Mouse (Mus musculus): ENCODE measurements around the gene Myocd. TPM values are rescaled to one million over a fixed set of nuclear protein-coding genes. Genes with fewer than 3 reads are reported as not detected.

The Myocd gene
- polyA plus RNA-seq, 1 experiment from 2014 or later = 1.3 TPM

GRCm38 (mm10) chr11:65159791-65160190, 110.0 kb downstream of the Myocd start, which contains the start of gene 1700086D15Rik:
1700086D15Rik (minus strand) TSS chr11:65159891.
- Histone ChIP-seq H3K36me3 (no peaks in the 10 kb centered on the region), H3K9me3 (no peaks in the 10 kb centered on the region), H3K27me3 (ENCODE audit: insufficient read depth, poor library complexity, severe bottlenecking) (peaks cover 16% of the 10 kb centered on the region), H3K4me1 (replicated peaks) (peaks cover 21% of the 10 kb centered on the region), H3K4me3 (no peak within 1 kb of the TSS), H3K27ac (no peak within 1 kb of the TSS)
- no peak for DNase-seq (ENCODE audit: low spot score)
- whole genome bisulfite sequencing = 93% methylated on average over 5 of the region's 5 CpGs

GRCm38 (mm10) chr11:65158658-65158990, 111.2 kb downstream of the Myocd start:
- WGBS = 89% methylated on average over 5 of the region's 5 CpGs

GRCm38 (mm10) chr11:65157966-65158657, 111.7 kb downstream of the Myocd start:
- H3K36me3 ChIP-seq = no peaks in the 10 kb centered on the region
- H3K27ac ChIP-seq = no peak overlapping the region
- no peak for DNase-seq (ENCODE audit: low spot score)
- no peak overlapping the region for H3K4me3 ChIP-seq
- 91% methylated on average over 20 of the region's 20 CpGs for WGBS
- peaks cover 26% of the 10 kb centered on the region for H3K4me1 ChIP-seq (replicated peaks)
- H3K9me3 ChIP-seq = no peaks in the 10 kb centered on the region
- peaks cover 16% of the 10 kb centered on the region for H3K27me3 ChIP-seq (ENCODE audit: insufficient read depth, poor library complexity, severe bottlenecking)

More at GRCm38 (mm10) chr11:65158658-65158990, 111.2 kb downstream of the Myocd start:
- H3K27me3 ChIP-seq (ENCODE audit: insufficient read depth, poor library complexity, severe bottlenecking) = peaks cover 16% of the 10 kb centered on the region
- H3K27ac ChIP-seq = no peak overlapping the region
- DNase-seq (ENCODE audit: low spot score) = no peak
- no peaks in the 10 kb centered on the region for H3K9me3 ChIP-seq
- H3K4me3 ChIP-seq = no peak overlapping the region
- peaks cover 25% of the 10 kb centered on the region for H3K4me1 ChIP-seq (replicated peaks)
- no peaks in the 10 kb centered on the region for H3K36me3 ChIP-seq

DNA sequence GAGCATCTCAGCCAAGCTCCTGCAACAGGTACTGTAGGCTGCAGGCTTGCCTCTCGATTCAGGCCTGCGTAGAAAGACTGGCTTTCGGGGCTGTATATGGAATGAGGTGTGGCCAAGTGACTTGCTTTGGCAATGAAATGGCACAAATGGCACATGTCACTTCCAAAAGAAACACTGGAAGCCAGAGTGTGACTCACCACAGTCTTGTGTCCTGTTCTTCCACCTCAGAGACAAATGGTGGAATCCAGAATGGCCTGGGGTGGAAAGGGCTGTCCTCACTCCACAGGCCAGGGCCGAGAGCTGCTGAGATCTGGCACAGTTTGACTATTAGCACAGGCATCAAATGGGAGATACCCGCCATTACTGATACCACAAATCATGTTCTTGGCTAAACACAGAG, 116.8 kb downstream of the Myocd start:
- 89% methylated on average over 5 of the region's 5 CpGs for WGBS
- Histone ChIP-seq H3K27ac (no peak overlapping the region), H3K36me3 (no peaks in the 10 kb centered on the region), H3K9me3 (no peaks in the 10 kb centered on the region), H3K4me3 (no peak overlapping the region), H3K4me1 (replicated peaks) (0 out of 2 replicates have a peak, but pooled peaks cover 10% of the 10 kb centered on the region), H3K27me3 (ENCODE audit: insufficient read depth, poor library complexity, severe bottlenecking) (no peaks in the 10 kb centered on the region)
- DNase-seq (ENCODE audit: low spot score) = no peak

GRCm38 (mm10) chr11:65148441-65148840, 121.3 kb downstream of the Myocd start:
- Histone ChIP-seq H3K4me1 (replicated peaks) (no peaks in the 10 kb centered on the region), H3K27me3 (ENCODE audit: insufficient read depth, poor library complexity, severe bottlenecking) (no peaks in the 10 kb centered on the region), H3K27ac (no peak overlapping the region), H3K36me3 (no peaks in the 10 kb centered on the region), H3K4me3 (no peak overlapping the region), H3K9me3 (no peaks in the 10 kb centered on the region)
- DNase-seq (ENCODE audit: low spot score) = no peak
- 89% methylated on average over 7 of the region's 7 CpGs for WGBS

GRCm38 (mm10) chr11:65142838-65143417, 126.9 kb downstream of the Myocd start:
- no peak overlapping the region for H3K4me3 ChIP-seq
- DNase-seq (ENCODE audit: low spot score) = no peak
- WGBS = 78% methylated on average over 4 of the region's 4 CpGs
- H3K4me1 ChIP-seq (replicated peaks) = no peaks in the 10 kb centered on the region
- no peaks in the 10 kb centered on the region for H3K27me3 ChIP-seq (ENCODE audit: insufficient read depth, poor library complexity, severe bottlenecking)
- H3K9me3 ChIP-seq = no peaks in the 10 kb centered on the region
- H3K27ac ChIP-seq = no peak overlapping the region
- H3K36me3 ChIP-seq = no peaks in the 10 kb centered on the region

- Histone ChIP-seq H3K27ac (no peak overlapping the region), H3K4me3 (no peak overlapping the region), H3K9me3 (no peaks in the 10 kb centered on the region), H3K36me3 (no peaks in the 10 kb centered on the region), H3K4me1 (replicated peaks) (0 out of 2 replicates have a peak, but pooled peaks cover 3% of the 10 kb centered on the region), H3K27me3 (ENCODE audit: insufficient read depth, poor library complexity, severe bottlenecking) (no peaks in the 10 kb centered on the region)
- 92% methylated on average over 3 of the region's 3 CpGs for WGBS
- DNase-seq (ENCODE audit: low spot score) = no peak
Measured at GRCm38 (mm10) chr11:65139030-65139429, 130.8 kb downstream of the Myocd start.

DNA sequence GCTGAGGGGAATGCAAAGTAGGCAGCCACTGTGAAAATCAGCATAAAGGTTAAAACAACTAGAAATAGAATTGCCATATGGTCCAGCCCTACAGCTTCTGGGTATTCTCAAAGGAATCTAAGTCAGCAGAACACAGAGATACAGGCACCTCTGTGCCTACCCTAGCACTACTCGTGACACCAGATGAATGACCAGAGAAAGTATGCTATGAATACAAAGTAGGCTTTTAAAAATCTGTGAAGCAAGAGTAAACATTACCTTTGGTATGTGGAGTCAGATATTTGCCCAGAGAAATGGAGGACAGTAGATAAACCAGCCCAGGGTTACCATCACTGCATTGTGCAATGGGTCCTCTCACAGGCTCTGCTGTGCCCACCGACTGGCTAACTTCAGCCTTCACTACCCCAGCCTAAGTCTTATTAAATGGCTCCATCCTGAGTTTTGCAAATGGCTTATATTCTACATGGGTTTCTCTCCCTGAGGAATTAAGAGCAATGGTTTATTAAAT, 132.6 kb downstream of the Myocd start:
- Histone ChIP-seq H3K27me3 (ENCODE audit: insufficient read depth, poor library complexity, severe bottlenecking) (no peaks in the 10 kb centered on the region), H3K4me1 (replicated peaks) (0 out of 2 replicates have a peak, but pooled peaks cover 3% of the 10 kb centered on the region), H3K9me3 (no peaks in the 10 kb centered on the region), H3K4me3 (no peak overlapping the region), H3K27ac (no peak overlapping the region), H3K36me3 (no peaks in the 10 kb centered on the region)
- no peak for DNase-seq (ENCODE audit: low spot score)
- 77% methylated on average over 2 of the region's 2 CpGs for WGBS

GRCm38 (mm10) chr11:65135251-65135739, 134.5 kb downstream of the Myocd start:
- Histone ChIP-seq H3K4me1 (replicated peaks) (0 out of 2 replicates have a peak, but pooled peaks cover 3% of the 10 kb centered on the region), H3K4me3 (no peak overlapping the region), H3K36me3 (no peaks in the 10 kb centered on the region), H3K27ac (no peak overlapping the region), H3K9me3 (no peaks in the 10 kb centered on the region), H3K27me3 (ENCODE audit: insufficient read depth, poor library complexity, severe bottlenecking) (no peaks in the 10 kb centered on the region)
- DNase-seq (ENCODE audit: low spot score) = no peak
- 89% methylated on average over 8 of the region's 8 CpGs for WGBS

- Histone ChIP-seq H3K36me3 (no peaks in the 10 kb centered on the region), H3K4me1 (replicated peaks) (0 out of 2 replicates have a peak, but pooled peaks cover 3% of the 10 kb centered on the region), H3K9me3 (no peaks in the 10 kb centered on the region), H3K27me3 (ENCODE audit: insufficient read depth, poor library complexity, severe bottlenecking) (no peaks in the 10 kb centered on the region), H3K27ac (no peak overlapping the region), H3K4me3 (no peak overlapping the region)
- DNase-seq (ENCODE audit: low spot score) = no peak
- WGBS = 94% methylated on average over 4 of the region's 4 CpGs
Measured at GRCm38 (mm10) chr11:65133661-65134060, 136.1 kb downstream of the Myocd start.

GRCm38 (mm10) chr11:65129110-65129509, 140.7 kb downstream of the Myocd start:
- Histone ChIP-seq H3K4me1 (replicated peaks) (peaks cover 31% of the 10 kb centered on the region), H3K9me3 (no peaks in the 10 kb centered on the region), H3K27me3 (ENCODE audit: insufficient read depth, poor library complexity, severe bottlenecking) (no peaks in the 10 kb centered on the region), H3K27ac (no peak overlapping the region), H3K36me3 (no peaks in the 10 kb centered on the region), H3K4me3 (no peak overlapping the region)
- WGBS = 84% methylated on average over 4 of the region's 4 CpGs
- DNase-seq (ENCODE audit: low spot score) = no peak

DNA sequence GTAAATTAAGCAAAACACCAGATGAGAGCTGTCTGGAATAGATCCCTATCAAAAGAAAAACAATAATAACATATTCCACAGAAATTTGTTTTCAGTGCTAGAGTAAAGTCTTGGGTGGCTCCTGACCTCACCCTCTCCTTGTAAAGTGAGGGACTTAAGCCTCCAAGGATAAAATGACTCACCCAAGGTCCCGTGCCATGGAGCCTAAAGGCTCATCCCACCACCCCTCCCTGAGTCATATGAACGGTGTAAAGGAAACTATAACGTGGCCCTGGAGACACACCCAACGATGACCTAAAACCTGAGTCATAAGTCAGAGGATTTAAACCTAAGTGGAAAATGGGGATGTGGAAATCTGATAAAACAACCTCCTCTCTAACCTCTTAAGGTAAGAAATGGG, 141.1 kb downstream of the Myocd start:
- DNase-seq (ENCODE audit: low spot score) = no peak
- 92% methylated on average over 4 of the region's 4 CpGs for WGBS
- no peak overlapping the region for H3K4me3 ChIP-seq
- H3K9me3 ChIP-seq = no peaks in the 10 kb centered on the region
- H3K27me3 ChIP-seq (ENCODE audit: insufficient read depth, poor library complexity, severe bottlenecking) = no peaks in the 10 kb centered on the region
- H3K4me1 ChIP-seq (replicated peaks) = peaks cover 31% of the 10 kb centered on the region
- H3K36me3 ChIP-seq = no peaks in the 10 kb centered on the region
- no peak overlapping the region for H3K27ac ChIP-seq

GRCm38 (mm10) chr11:65126566-65126965, 143.2 kb downstream of the Myocd start:
- no peak overlapping the region for H3K4me3 ChIP-seq

More at GRCm38 (mm10) chr11:65126566-65126965, 143.2 kb downstream of the Myocd start:
- DNase-seq (ENCODE audit: low spot score) = no peak
- H3K36me3 ChIP-seq = no peaks in the 10 kb centered on the region
- WGBS = 63% methylated on average over 9 of the region's 9 CpGs
- no peaks in the 10 kb centered on the region for H3K9me3 ChIP-seq
- no peaks in the 10 kb centered on the region for H3K27me3 ChIP-seq (ENCODE audit: insufficient read depth, poor library complexity, severe bottlenecking)
- peak overlapping the region; percentile 75 for H3K27ac ChIP-seq
- peaks cover 31% of the 10 kb centered on the region for H3K4me1 ChIP-seq (replicated peaks)
